Mouse (Mus musculus) forebrain, embryonic 13.5 days (tissue): ENCODE measurements around the gene Asna1. TPM values are rescaled to one million over a fixed set of nuclear protein-coding genes. Genes with fewer than 3 reads are reported as not detected.

Source experiments
- ATAC-seq: fragments of 200-750 bp; cut with Nextera tagmentation; 2 replicates; pipeline ENCODE4 v1.8.0; 2017
- H3K27ac ChIP-seq: fragments of 300-500 bp; sonication (generic); 2 replicates; pipeline ENCODE4 v1.5.1; 2015; ENCODE audit warnings: inconsistent platforms, mild to moderate bottlenecking, moderate library complexity
- H3K27me3 ChIP-seq: fragments of 300-500 bp; sonication (generic); 2 replicates; pipeline ENCODE4 v1.6.1; 2015; ENCODE audit warnings: mild to moderate bottlenecking, inconsistent platforms
- H3K36me3 ChIP-seq: fragments of 300-500 bp; sonication (generic); 2 replicates; pipeline ENCODE4 v1.6.1; 2015; ENCODE audit warnings: mild to moderate bottlenecking, inconsistent platforms; ENCODE audit not compliant: poor library complexity, severe bottlenecking
- H3K4me1 ChIP-seq: fragments of 300-500 bp; sonication (generic); 2 replicates; pipeline ENCODE4 v1.6.1; 2015; ENCODE audit warnings: inconsistent platforms
- H3K4me2 ChIP-seq: fragments of 300-500 bp; sonication (generic); 2 replicates; pipeline ENCODE4 v1.6.1; 2015; ENCODE audit warnings: inconsistent platforms, mild to moderate bottlenecking, moderate library complexity
- H3K4me3 ChIP-seq: fragments of 300-500 bp; sonication (generic); 2 replicates; pipeline ENCODE4 v1.5.1; 2015; ENCODE audit warnings: mild to moderate bottlenecking, inconsistent platforms
- H3K9ac ChIP-seq: fragments of 300-500 bp; sonication (generic); 2 replicates; pipeline ENCODE4 v1.6.1; 2015; ENCODE audit warnings: mild to moderate bottlenecking, inconsistent platforms
- H3K9me3 ChIP-seq: fragments of 300-500 bp; sonication (generic); replicated peaks from 2 replicates; pipeline ENCODE4 v1.6.1; 2016; ENCODE audit warnings: inconsistent platforms
- WGBS: fragments of 180-500 bp; shearing (Covaris S2); methylation state at CpG from one replicate; pipeline ENCODE4 v1.1.7; 2015; 5-methylcytosine and 5-hydroxymethylcytosine counted together
- polyA plus RNA-seq: library from polyadenylated mRNA; unstranded; fragments of >200 nt; fragmentation: Nextera tagmentation; extraction: Ambion mirVana; gene quantifications from 2 replicates; pipeline ENCODE4 v1.2.1, GENCODE M21; 2015

The Asna1 gene
- polyA plus RNA-seq, 1 experiment from 2014 or later = 166 TPM

DNA sequence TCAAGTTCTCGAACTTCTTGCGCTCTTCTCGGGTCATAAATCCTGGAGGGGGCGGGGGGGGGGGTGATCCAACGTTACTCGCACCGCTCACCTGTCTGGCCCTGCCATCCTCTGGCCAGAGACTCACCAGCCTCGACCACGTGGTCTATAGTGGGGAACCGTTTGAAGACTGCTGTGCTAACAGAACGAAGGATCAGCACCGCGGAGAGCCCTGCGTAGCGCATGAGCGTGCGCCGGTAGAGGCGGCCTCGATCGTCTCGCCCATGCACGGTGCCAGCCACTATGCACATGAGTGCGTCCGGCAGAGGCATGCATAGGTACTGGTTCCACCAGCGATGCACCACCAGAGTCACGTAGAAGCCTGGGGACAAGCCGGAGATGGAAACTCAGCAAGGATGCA, 13.8 kb downstream of the Asna1 start:
- no peak overlapping the region for H3K27ac ChIP-seq
- 17% methylated on average over 28 of the region's 28 CpGs for WGBS
- ATAC-seq = no peak
- no peak overlapping the region for H3K4me3 ChIP-seq
- no peaks in the 10 kb centered on the region for H3K4me1 ChIP-seq
- no peak overlapping the region for H3K9ac ChIP-seq
- H3K4me2 ChIP-seq = no peak overlapping the region
- no peaks in the 10 kb centered on the region for H3K36me3 ChIP-seq
- no peaks in the 10 kb centered on the region; the same call in 1 of the 2 replicates for H3K9me3 ChIP-seq
- H3K27me3 ChIP-seq = peaks cover 61% of the 10 kb centered on the region

DNA sequence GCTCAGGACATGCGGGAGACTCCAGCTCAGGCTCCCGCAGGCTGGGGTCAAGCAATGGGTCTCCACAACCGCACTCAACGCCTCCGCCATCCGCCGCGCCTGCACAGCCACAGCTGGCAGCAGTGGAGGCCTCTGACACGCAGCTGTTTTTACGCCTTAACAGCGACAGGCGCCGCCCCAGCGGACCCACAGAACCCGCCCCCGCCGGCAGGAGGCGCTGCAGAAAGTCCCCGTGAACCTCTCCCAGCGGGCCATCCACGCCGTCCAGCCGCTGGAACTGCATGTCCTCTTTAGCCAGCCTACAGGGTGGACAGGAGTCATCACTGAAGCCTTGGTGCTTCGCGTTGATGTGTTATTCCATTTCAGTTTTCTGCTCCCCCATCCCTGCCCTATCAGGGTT, 17.4 kb downstream of the Asna1 start:
- Histone ChIP-seq H3K27ac (no peak overlapping the region), H3K36me3 (peaks cover 3% of the 10 kb centered on the region; the same call in 1 of the 2 replicates), H3K27me3 (peaks cover 39% of the 10 kb centered on the region), H3K9me3 (no peaks in the 10 kb centered on the region; the same call in 1 of the 2 replicates), H3K4me2 (no peak overlapping the region), H3K4me1 (no peaks in the 10 kb centered on the region), H3K9ac (no peak overlapping the region), H3K4me3 (no peak overlapping the region)
- no peak for ATAC-seq
- WGBS = 20% methylated on average over 25 of the region's 25 CpGs

DNA sequence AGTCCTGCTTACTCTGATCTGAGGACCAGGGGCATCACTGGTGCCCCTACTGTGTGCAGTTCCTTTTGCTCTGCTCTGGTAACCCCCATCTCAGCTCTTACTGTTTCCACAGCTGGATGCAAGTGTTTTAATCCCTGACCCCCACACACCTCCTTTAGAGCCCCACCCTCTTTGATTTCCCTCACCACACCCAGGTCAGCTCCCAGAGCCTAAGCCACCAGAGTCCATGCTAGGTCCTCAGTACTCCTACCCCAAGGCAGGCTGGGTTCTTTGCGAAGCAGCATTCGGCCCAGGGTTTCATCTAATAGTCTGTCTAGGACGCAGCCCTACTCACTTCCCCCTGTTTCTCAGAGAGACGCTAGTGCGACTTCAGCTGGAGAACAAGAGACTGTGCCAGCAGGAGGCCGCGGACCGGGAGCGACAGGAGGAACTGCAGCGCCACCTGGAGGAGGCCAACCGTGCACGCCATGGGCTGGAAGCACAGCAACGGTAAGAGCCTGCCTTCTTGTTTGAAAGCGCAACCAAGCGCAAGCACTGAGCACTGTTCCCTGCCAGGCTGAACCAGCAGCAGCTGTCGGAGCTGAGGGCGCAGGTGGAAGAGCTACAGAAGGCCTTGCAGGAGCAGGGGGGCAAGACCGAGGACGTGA, 27.3 kb downstream of the Asna1 start:
- ATAC-seq = peak; percentile 86
- 0 out of 2 replicates have a peak overlapping the region, but pooled peaks have one; percentile 9 for H3K4me3 ChIP-seq
- peaks cover 17% of the 10 kb centered on the region; the same call in 1 of the 2 replicates for H3K27me3 ChIP-seq
- peak overlapping the region; percentile 48 for H3K9ac ChIP-seq
- H3K36me3 ChIP-seq = peaks cover 4% of the 10 kb centered on the region; the same call in 1 of the 2 replicates
- H3K27ac ChIP-seq = 0 out of 2 replicates have a peak overlapping the region, but pooled peaks have one; percentile 25
- H3K4me2 ChIP-seq = peak overlapping the region; percentile 46
- peaks cover 16% of the 10 kb centered on the region for H3K4me1 ChIP-seq
- under 1% methylated on average over 19 of the region's 19 CpGs for WGBS
- H3K9me3 ChIP-seq = no peaks in the 10 kb centered on the region

DNA sequence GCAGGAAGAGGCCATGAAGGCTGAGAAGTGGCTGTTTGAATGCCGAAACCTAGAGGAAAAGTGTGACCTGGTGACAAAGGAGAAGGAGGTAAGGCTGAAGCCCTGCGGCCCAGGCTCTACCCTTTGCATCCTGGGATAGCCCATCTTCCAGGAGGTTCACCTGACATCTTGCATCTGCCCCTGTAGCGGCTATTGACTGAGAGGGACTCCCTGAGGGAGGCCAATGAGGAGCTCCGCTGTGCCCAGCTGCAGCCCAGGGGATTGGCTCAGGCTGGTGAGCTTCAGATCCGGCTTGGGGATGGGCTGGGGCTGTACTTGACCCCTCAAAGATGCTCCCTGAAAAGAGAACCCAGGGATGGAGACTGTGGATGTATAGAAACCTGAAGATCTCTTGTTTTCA, 28.1 kb downstream of the Asna1 start:
- H3K27me3 ChIP-seq = peaks cover 17% of the 10 kb centered on the region; the same call in 1 of the 2 replicates
- ATAC-seq = no peak
- no peak overlapping the region for H3K9ac ChIP-seq
- H3K4me3 ChIP-seq = no peak overlapping the region
- H3K9me3 ChIP-seq = no peaks in the 10 kb centered on the region
- no peak overlapping the region for H3K27ac ChIP-seq
- WGBS = 82% methylated on average over 5 of the region's 5 CpGs
- no peak overlapping the region for H3K4me2 ChIP-seq
- H3K4me1 ChIP-seq = peaks cover 16% of the 10 kb centered on the region
- H3K36me3 ChIP-seq = no peaks in the 10 kb centered on the region

DNA sequence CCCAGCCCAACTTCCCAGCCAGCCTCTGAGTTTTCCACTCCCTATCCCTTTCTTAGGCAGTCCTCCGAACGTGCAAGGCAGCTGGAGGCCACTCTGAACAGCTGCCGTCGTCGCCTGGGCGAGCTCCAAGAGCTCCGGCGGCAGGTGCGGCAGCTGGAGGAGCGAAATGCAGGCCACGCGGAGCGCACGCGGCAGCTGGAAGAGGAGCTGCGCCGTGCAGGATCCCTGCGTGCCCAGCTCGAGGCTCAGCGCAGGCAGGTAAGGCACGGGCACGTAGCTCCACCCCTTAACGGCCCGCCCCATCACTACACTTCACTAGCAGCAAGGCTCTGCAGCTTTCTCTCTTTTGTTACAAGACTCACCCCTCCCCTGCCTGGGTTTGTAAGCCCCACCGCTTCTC, 29.4 kb downstream of the Asna1 start:
- peak overlapping the region; percentile 32 for H3K4me2 ChIP-seq
- H3K4me3 ChIP-seq = no peak overlapping the region
- H3K27me3 ChIP-seq = peaks cover 17% of the 10 kb centered on the region; the same call in 1 of the 2 replicates
- no peaks in the 10 kb centered on the region for H3K9me3 ChIP-seq
- H3K36me3 ChIP-seq = no peaks in the 10 kb centered on the region
- peak overlapping the region; percentile 30; the same call in 1 of the 2 replicates for H3K9ac ChIP-seq
- peaks cover 22% of the 10 kb centered on the region for H3K4me1 ChIP-seq
- no peak overlapping the region for H3K27ac ChIP-seq
- 20% methylated on average over 25 of the region's 25 CpGs for WGBS
- peak; percentile 25; the same call in 1 of the 2 replicates for ATAC-seq

DNA sequence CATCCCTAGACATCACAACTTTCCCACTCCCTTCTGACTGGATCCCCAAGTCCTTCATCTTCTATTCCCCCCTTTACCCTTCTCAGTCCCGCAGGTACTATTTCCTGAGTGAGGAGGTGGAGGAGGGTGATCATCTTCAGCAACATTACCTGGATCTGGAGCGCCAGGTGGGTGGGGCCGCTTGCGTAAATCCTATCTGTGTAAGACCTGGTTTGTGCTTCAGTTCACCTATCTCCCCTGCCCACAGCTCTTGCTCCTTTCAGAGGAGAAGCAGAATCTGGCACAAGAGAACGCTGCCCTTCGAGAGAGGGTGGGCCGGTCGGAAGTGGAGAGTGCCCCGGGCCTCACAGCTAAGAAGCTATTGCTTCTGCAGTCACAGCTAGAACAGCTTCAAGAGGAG, 30.7 kb downstream of the Asna1 start:
- H3K4me2 ChIP-seq = no peak overlapping the region
- H3K27ac ChIP-seq = no peak overlapping the region
- H3K4me3 ChIP-seq = no peak overlapping the region
- H3K27me3 ChIP-seq = peaks cover 17% of the 10 kb centered on the region; the same call in 1 of the 2 replicates
- H3K9me3 ChIP-seq = no peaks in the 10 kb centered on the region
- no peak overlapping the region; the same call in 1 of the 2 replicates for H3K9ac ChIP-seq
- peaks cover 25% of the 10 kb centered on the region for H3K4me1 ChIP-seq
- no peaks in the 10 kb centered on the region for H3K36me3 ChIP-seq
- ATAC-seq = no peak
- 91% methylated on average over 9 of the region's 9 CpGs for WGBS

DNA sequence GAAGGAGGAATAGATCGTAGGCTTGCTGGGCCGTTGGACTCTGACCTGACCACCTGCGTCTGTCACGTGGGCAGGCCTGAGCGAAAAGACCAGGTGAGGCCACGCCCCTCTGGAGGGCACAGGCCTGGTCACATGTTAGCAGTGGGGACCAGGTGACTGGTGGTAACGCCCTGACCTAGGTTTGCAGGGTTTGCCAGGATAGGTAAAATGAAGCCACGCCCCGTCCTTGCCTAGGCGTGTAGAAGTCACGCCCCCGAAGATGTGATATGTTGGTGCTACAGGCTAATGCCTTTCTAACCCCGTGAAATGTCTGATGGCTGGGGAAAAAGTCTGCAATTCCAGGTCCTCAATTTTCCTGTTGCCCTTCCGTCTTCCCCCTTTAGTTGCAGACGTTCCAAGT, 34.2 kb downstream of the Asna1 start:
- Histone ChIP-seq H3K4me3 (peak overlapping the region; percentile 57), H3K27ac (no peak overlapping the region), H3K4me2 (peak overlapping the region; percentile 89), H3K27me3 (peaks cover 32% of the 10 kb centered on the region), H3K9me3 (no peaks in the 10 kb centered on the region), H3K9ac (peak overlapping the region; percentile 75), H3K4me1 (peaks cover 24% of the 10 kb centered on the region), H3K36me3 (no peaks in the 10 kb centered on the region)
- peak; percentile 34 for ATAC-seq
- WGBS = 4% methylated on average over 15 of the region's 15 CpGs

DNA sequence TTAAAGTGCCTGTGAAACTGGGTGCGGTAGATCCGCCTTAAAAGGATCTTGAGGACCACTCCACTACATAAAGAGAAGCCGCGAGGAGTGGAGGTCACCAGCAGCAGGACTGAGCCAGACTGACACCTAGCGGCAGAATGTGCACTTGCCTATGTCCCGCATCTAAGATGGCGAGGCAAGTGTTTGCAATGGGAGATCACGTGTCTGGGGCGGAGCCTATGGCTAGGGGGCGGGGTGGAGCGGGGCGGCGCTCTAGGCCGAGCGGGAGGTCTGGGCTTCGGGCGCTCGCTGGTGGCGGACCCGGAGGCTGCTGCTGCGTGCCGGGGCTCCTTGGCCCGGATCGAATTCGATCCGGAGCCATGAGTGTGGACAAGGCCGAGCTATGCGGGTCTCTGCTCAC, 34.7 kb downstream of the Asna1 start, which contains the start of gene Hook2:
Gene Hook2, plus strand, starts transcription at position 255 of the 400 bp plus-strand sequence.
- peaks cover 28% of the 10 kb centered on the region for H3K27me3 ChIP-seq
- WGBS = under 1% methylated on average over 28 of the region's 28 CpGs
- no peaks in the 10 kb centered on the region for H3K9me3 ChIP-seq
- no peaks in the 10 kb centered on the region for H3K36me3 ChIP-seq
- peak; percentile 91 for ATAC-seq
- H3K4me1 ChIP-seq = peaks cover 24% of the 10 kb centered on the region
- H3K4me2 ChIP-seq = peak within 1 kb of the TSS; percentile 89
- peak within 1 kb of the TSS; percentile 75 for H3K27ac ChIP-seq
- peak within 1 kb of the TSS; percentile 57 for H3K4me3 ChIP-seq
- H3K9ac ChIP-seq = peak within 1 kb of the TSS; percentile 75

DNA sequence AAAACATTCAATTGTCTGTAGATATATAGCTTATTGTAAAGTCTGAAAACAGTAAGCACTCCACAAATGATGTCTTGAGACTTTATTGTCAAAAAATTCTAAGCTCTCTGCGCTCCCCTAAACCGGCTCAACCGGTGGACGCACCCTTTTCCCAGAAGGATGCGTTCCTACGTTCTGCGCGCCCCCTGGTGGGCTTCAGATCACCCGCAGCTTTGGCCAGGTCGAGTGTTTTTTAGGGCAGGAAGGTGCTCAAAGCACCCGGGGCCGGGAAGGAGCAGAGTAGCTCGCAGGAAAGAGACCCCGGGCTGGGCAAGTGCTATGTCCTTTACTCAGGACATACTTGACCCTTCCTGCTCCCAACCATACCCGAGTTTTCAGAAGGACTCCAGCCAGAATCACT, 35.3 kb downstream of the Asna1 start:
- H3K27me3 ChIP-seq = peaks cover 28% of the 10 kb centered on the region
- H3K4me3 ChIP-seq = peak overlapping the region; percentile 57
- H3K36me3 ChIP-seq = no peaks in the 10 kb centered on the region
- ATAC-seq = peak; percentile 59
- H3K9ac ChIP-seq = peak overlapping the region; percentile 72
- H3K4me1 ChIP-seq = peaks cover 29% of the 10 kb centered on the region
- WGBS = 0% methylated on average over 15 of the region's 15 CpGs
- H3K27ac ChIP-seq = peak overlapping the region; percentile 75
- peak overlapping the region; percentile 89 for H3K4me2 ChIP-seq
- no peaks in the 10 kb centered on the region for H3K9me3 ChIP-seq

DNA sequence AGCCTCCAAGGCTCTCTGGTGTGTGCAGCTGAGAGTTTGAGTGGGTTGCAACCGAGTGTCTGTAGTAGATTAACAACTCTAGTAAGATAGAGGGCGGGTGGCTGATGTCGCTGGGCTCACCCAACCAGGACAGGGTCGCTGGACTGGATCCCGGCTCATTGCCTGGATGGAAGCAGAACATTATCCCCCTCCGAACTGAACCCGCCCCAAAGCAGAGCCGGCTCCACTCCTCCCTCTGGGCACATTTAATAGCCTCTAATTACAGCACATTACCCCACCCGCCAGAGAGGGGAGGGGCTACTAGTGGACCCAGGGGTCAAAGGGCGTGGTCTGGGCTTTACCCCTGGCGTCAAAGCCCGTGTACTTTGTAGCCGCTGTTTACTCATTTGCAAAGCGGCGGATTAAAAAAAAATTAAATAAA, 35.8 kb downstream of the Asna1 start:
- no peak overlapping the region for H3K4me3 ChIP-seq
- peaks cover 33% of the 10 kb centered on the region for H3K4me1 ChIP-seq
- no peak overlapping the region for H3K9ac ChIP-seq
- no peaks in the 10 kb centered on the region for H3K36me3 ChIP-seq
- WGBS = 13% methylated on average over 15 of the region's 15 CpGs
- no peaks in the 10 kb centered on the region for H3K9me3 ChIP-seq
- ATAC-seq = no peak
- H3K27ac ChIP-seq = no peak overlapping the region
- H3K27me3 ChIP-seq = peaks cover 31% of the 10 kb centered on the region
- H3K4me2 ChIP-seq = peak overlapping the region; percentile 89

DNA sequence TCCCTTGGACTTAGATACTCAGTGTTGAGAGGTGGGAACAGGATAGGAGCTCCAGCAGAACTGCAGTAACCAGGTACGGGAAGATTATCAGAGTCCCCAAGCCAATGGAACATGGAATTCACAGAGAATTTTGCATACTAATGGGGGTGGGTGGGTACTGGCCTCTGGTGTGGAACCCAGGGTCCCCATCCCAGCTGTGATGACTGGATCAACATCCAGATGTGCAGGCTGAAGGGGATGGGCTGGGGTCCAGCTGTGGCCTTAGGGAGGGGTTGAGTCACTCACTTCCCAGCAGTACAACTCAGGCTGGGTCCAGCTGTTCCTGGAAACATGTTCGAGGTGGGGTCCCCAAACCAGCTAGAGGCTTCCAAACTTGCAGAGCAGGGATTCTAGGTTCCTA, 37.2 kb downstream of the Asna1 start:
- Histone ChIP-seq H3K27me3 (peaks cover 36% of the 10 kb centered on the region), H3K27ac (no peak overlapping the region), H3K36me3 (no peaks in the 10 kb centered on the region), H3K4me1 (peaks cover 33% of the 10 kb centered on the region), H3K4me3 (no peak overlapping the region), H3K9ac (no peak overlapping the region), H3K4me2 (no peak overlapping the region), H3K9me3 (no peaks in the 10 kb centered on the region)
- ATAC-seq = no peak
- WGBS = 78% methylated on average over 2 of the region's 2 CpGs

DNA sequence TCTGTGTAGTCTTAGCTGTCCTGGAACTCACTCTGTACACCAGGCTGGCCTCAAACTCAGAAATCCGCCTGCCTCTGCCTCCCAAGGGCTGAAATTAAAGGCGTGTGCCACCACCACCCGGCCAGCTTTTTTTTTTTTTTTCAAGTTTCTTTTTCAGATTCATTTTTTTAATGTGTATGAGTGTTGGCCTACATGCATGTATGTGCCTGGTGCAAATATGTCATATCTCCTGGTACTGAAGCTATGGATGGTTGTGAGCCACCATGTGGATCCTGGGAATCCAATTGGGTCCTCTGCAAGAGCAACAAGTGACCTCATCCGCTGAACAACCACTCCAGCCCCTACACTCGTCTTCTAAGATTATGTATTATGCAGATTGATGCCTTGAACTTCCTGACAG, 37.7 kb downstream of the Asna1 start:
- H3K27ac ChIP-seq = no peak overlapping the region
- H3K4me2 ChIP-seq = no peak overlapping the region
- H3K9ac ChIP-seq = no peak overlapping the region
- peaks cover 40% of the 10 kb centered on the region for H3K27me3 ChIP-seq
- WGBS = 84% methylated on average over 5 of the region's 5 CpGs
- H3K4me1 ChIP-seq = peaks cover 33% of the 10 kb centered on the region
- ATAC-seq = no peak
- H3K9me3 ChIP-seq = no peaks in the 10 kb centered on the region
- no peaks in the 10 kb centered on the region for H3K36me3 ChIP-seq
- H3K4me3 ChIP-seq = no peak overlapping the region
